Mouse (Mus musculus): ENCODE results near the gene Fam25c. TPM values are rescaled to one million over a fixed set of nuclear protein-coding genes. Genes with fewer than 3 reads are reported as not detected.

Fam25c gene
- polyA plus RNA-seq, 1 experiment from 2014 or later: not detected

DNA sequence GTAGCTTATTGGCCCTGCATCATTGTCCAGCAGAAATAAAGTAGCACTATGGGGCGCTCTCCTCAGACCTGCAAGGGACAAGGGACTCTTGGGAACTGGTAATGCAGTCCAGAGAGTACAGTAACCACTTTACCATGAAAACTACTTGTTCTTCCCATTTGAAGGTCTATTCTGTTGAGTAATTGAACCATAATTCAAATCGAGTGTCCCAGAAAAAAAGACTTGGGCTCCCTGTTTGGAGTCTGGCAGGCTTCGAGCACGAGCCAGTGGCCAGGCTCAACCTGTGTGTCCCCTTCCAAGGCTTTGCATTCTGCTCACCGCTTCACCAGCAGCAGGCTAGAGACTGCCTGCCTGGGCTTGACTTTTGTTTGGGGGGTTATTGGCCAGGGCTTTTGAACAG lies 10.9 kb downstream of the Fam25c start:
- H3K4me3 ChIP-seq (ENCODE audit: low read depth, low read length): no peak overlapping the region
- no peaks in the 10 kb centered on the region for H3K27me3 ChIP-seq (replicated peaks; ENCODE audit: control insufficient read depth, insufficient read depth, low read length)
- TF ChIP-seq CTCF (IDR thresholded peaks at IDR 0.05; ENCODE audit: low read depth): no peak
- WGBS: 87% methylated on average over 5 of the region's 5 CpGs
- H3K36me3 ChIP-seq (ENCODE audit: control insufficient read depth, insufficient read depth): peaks cover 41% of the 10 kb centered on the region
- H3K4me1 ChIP-seq (replicated peaks; ENCODE audit: control insufficient read depth, insufficient read depth, low read length): no peaks in the 10 kb centered on the region
- H3K9me3 ChIP-seq (ENCODE audit: control insufficient read depth): no peaks in the 10 kb centered on the region
- H3K27ac ChIP-seq (ENCODE audit: low read depth, low read length): no peak overlapping the region
- ATAC-seq: no peak
- H3K9ac ChIP-seq (ENCODE audit: low read depth, low read length): no peak overlapping the region
- H3K4me2 ChIP-seq (replicated peaks; ENCODE audit: low read depth): no peak overlapping the region

DNA sequence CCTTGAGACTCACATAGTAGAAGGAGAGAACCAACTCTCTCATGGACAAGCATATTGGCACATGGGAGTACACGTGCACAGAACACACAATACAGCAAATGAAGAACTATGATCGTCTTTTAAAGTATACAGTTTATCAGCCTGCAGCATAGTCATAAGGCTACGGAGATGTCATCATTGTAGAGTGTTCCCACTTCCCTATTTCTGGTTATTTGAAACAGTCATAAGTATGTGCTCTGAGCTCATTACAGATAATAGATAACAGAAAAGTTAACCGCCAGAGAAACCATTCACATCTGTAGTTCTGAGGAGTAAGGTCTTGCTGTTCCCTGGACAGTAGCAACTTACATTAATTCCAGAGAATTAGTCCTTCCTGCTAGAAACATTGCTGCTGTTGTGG lies 12.2 kb downstream of the Fam25c start:
- no peak for ATAC-seq
- 75% methylated on average over 4 of the region's 4 CpGs for WGBS
- no peak overlapping the region for H3K9ac ChIP-seq (ENCODE audit: low read depth, low read length)
- no peak overlapping the region for H3K27ac ChIP-seq (ENCODE audit: low read depth, low read length)
- H3K27me3 ChIP-seq (replicated peaks; ENCODE audit: control insufficient read depth, insufficient read depth, low read length): no peaks in the 10 kb centered on the region
- H3K4me1 ChIP-seq (replicated peaks; ENCODE audit: control insufficient read depth, insufficient read depth, low read length): no peaks in the 10 kb centered on the region
- peaks cover 52% of the 10 kb centered on the region for H3K36me3 ChIP-seq (ENCODE audit: control insufficient read depth, insufficient read depth)
- no peak for TF ChIP-seq CTCF (IDR thresholded peaks at IDR 0.05; ENCODE audit: low read depth)
- H3K4me3 ChIP-seq (ENCODE audit: low read depth, low read length): no peak overlapping the region
- H3K4me2 ChIP-seq (replicated peaks; ENCODE audit: low read depth): no peak overlapping the region
- no peaks in the 10 kb centered on the region for H3K9me3 ChIP-seq (ENCODE audit: control insufficient read depth)

DNA sequence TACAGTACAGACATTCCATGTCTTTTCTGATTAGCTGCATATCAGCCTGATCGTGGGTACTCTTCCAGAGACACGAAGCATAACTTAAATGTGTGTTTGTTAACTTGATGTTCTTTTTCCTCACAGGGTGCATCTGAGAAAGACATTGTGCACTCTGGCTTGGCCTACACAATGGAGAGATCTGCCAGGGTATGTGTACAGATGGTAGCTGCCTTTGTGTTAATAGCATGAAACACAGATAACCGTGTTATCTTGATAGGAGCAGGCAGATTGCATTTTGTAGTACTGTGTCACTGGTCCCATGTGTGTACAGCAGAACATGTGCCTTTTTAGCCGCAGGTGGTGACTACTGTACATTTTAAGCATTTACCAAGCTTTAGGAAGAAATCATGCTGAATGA lies 13.2 kb downstream of the Fam25c start:
- peaks cover 63% of the 10 kb centered on the region for H3K36me3 ChIP-seq (ENCODE audit: control insufficient read depth, insufficient read depth)
- ATAC-seq: no peak
- WGBS: 86% methylated on average over 4 of the region's 4 CpGs
- H3K27me3 ChIP-seq (replicated peaks; ENCODE audit: control insufficient read depth, insufficient read depth, low read length): no peaks in the 10 kb centered on the region
- no peaks in the 10 kb centered on the region for H3K4me1 ChIP-seq (replicated peaks; ENCODE audit: control insufficient read depth, insufficient read depth, low read length)
- no peak overlapping the region for H3K4me3 ChIP-seq (ENCODE audit: low read depth, low read length)
- H3K27ac ChIP-seq (ENCODE audit: low read depth, low read length): no peak overlapping the region
- no peak overlapping the region for H3K4me2 ChIP-seq (replicated peaks; ENCODE audit: low read depth)
- H3K9ac ChIP-seq (ENCODE audit: low read depth, low read length): no peak overlapping the region
- TF ChIP-seq CTCF (IDR thresholded peaks at IDR 0.05; ENCODE audit: low read depth): no peak
- H3K9me3 ChIP-seq (ENCODE audit: control insufficient read depth): no peaks in the 10 kb centered on the region

DNA sequence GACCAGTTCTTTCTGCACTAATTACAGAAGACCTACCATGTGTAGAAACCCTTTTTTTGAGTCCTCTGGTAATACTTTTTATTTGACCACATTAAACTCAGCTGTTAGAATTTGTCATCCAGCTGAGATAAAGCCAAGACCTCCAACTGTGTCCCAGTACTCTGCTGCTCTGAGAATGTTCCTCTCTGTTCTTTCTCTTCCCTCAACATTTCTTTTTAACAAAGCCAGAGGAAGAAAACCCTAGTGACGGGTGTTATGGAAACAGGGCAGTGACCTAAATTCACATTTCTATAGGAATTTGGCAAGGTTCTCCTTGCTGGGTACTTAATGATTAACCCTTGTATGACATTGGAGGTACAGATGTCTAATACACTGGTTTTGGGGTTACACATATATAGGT lies 15.8 kb downstream of the Fam25c start:
- H3K36me3 ChIP-seq (ENCODE audit: control insufficient read depth, insufficient read depth): peaks cover 80% of the 10 kb centered on the region
- 90% methylated on average over 1 of the region's 1 CpGs for WGBS
- no peaks in the 10 kb centered on the region for H3K4me1 ChIP-seq (replicated peaks; ENCODE audit: control insufficient read depth, insufficient read depth, low read length)
- no peaks in the 10 kb centered on the region for H3K27me3 ChIP-seq (replicated peaks; ENCODE audit: control insufficient read depth, insufficient read depth, low read length)
- H3K9me3 ChIP-seq (ENCODE audit: control insufficient read depth): no peaks in the 10 kb centered on the region
- ATAC-seq: no peak
- H3K4me3 ChIP-seq (ENCODE audit: low read depth, low read length): no peak overlapping the region
- H3K4me2 ChIP-seq (replicated peaks; ENCODE audit: low read depth): no peak overlapping the region
- H3K27ac ChIP-seq (ENCODE audit: low read depth, low read length): no peak overlapping the region
- TF ChIP-seq CTCF (IDR thresholded peaks at IDR 0.05; ENCODE audit: low read depth): no peak
- H3K9ac ChIP-seq (ENCODE audit: low read depth, low read length): no peak overlapping the region

DNA sequence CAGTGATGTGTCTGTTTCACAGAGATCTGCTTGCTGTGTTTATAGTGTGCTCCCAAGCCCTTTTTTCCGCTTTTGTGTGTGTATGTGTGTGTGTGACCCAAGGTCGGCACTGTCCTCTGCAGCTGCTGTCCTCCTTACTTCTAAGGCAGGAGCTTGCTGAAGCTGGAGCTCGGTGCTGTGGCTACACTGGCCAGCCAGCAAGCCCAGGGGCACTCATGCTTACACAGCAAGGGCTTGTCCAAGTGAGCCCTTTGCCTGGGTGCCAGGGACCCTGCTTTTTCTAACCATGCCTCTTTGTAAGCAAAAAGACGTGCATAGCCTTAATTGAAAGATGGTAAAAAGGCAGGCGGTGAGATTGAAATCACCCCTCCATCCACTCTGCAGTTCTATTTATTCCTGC lies 22.8 kb downstream of the Fam25c start:
- ATAC-seq: no peak
- no peak overlapping the region for H3K4me3 ChIP-seq (ENCODE audit: low read depth, low read length)
- no peaks in the 10 kb centered on the region for H3K27me3 ChIP-seq (replicated peaks; ENCODE audit: control insufficient read depth, insufficient read depth, low read length)
- 92% methylated on average over 5 of the region's 5 CpGs for WGBS
- peaks cover 65% of the 10 kb centered on the region for H3K36me3 ChIP-seq (ENCODE audit: control insufficient read depth, insufficient read depth)
- no peak overlapping the region for H3K27ac ChIP-seq (ENCODE audit: low read depth, low read length)
- H3K9ac ChIP-seq (ENCODE audit: low read depth, low read length): no peak overlapping the region
- no peaks in the 10 kb centered on the region for H3K4me1 ChIP-seq (replicated peaks; ENCODE audit: control insufficient read depth, insufficient read depth, low read length)
- H3K9me3 ChIP-seq (ENCODE audit: control insufficient read depth): no peaks in the 10 kb centered on the region
- no peak for TF ChIP-seq CTCF (IDR thresholded peaks at IDR 0.05; ENCODE audit: low read depth)
- no peak overlapping the region for H3K4me2 ChIP-seq (replicated peaks; ENCODE audit: low read depth)

DNA sequence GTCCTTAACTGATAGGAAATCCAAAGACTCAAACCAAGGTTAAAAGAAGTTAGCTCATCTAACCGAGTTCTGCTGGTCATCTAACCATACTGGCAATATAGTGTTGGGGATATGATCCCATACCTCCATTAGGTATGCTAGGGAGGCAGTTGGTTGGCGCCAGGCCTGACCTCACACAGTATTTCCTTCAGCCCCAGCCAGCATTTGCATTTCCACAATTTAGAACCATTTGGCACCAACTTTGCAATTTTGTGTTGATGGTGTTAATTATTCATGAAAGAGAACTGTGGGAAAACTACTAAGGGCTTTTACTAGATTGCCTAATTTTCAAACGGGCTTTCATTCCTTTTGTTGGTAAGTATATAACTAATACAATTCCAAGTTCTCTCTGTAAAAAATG lies 23.3 kb downstream of the Fam25c start:
- Histone ChIP-seq H3K27me3 (replicated peaks; ENCODE audit: control insufficient read depth, insufficient read depth, low read length) (no peaks in the 10 kb centered on the region), H3K36me3 (ENCODE audit: control insufficient read depth, insufficient read depth) (peaks cover 63% of the 10 kb centered on the region), H3K9me3 (ENCODE audit: control insufficient read depth) (no peaks in the 10 kb centered on the region), H3K9ac (ENCODE audit: low read depth, low read length) (no peak overlapping the region), H3K4me3 (ENCODE audit: low read depth, low read length) (no peak overlapping the region), H3K4me2 (replicated peaks; ENCODE audit: low read depth) (no peak overlapping the region), H3K4me1 (replicated peaks; ENCODE audit: control insufficient read depth, insufficient read depth, low read length) (no peaks in the 10 kb centered on the region), H3K27ac (ENCODE audit: low read depth, low read length) (no peak overlapping the region)
- TF ChIP-seq CTCF (IDR thresholded peaks at IDR 0.05; ENCODE audit: low read depth): no peak
- no peak for ATAC-seq
- 89% methylated on average over 3 of the region's 3 CpGs for WGBS

DNA sequence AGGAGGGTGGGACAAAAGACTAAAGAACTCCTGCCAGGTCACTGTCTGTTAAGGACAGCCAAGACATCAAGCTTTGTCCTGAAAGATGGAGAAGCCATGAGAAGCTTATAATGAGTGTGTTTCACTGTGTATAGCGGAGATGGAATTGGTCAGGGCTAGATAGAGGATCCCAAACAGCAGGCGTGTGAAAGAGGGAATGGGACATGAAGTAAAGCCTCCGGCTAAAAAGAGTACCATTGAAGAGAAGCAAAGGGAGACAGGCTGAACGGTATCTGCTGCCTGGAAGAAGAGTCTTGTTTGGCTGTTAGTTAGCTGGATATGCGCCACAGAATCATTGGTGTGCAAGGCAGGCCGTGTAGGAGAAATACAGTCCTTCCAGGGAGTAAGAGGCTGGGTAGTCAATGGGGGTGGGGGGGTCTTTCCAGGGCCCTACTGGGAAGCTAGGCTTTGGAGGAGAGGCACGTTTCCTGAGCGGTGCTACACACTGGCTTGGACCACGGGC lies 24.5 kb downstream of the Fam25c start:
- Histone ChIP-seq H3K36me3 (ENCODE audit: control insufficient read depth, insufficient read depth) (peaks cover 61% of the 10 kb centered on the region), H3K4me3 (ENCODE audit: low read depth, low read length) (no peak overlapping the region), H3K9ac (ENCODE audit: low read depth, low read length) (no peak overlapping the region), H3K4me2 (replicated peaks; ENCODE audit: low read depth) (no peak overlapping the region), H3K27ac (ENCODE audit: low read depth, low read length) (no peak overlapping the region), H3K4me1 (replicated peaks; ENCODE audit: control insufficient read depth, insufficient read depth, low read length) (no peaks in the 10 kb centered on the region), H3K27me3 (replicated peaks; ENCODE audit: control insufficient read depth, insufficient read depth, low read length) (no peaks in the 10 kb centered on the region), H3K9me3 (ENCODE audit: control insufficient read depth) (no peaks in the 10 kb centered on the region)
- TF ChIP-seq CTCF (IDR thresholded peaks at IDR 0.05; ENCODE audit: low read depth): no peak
- 96% methylated on average over 9 of the region's 9 CpGs for WGBS
- ATAC-seq: no peak
